Mouse (Mus musculus) kidney, adult 2 months (tissue): ENCODE measurements around the gene Edem3. TPM values are rescaled to one million over a fixed set of nuclear protein-coding genes. Genes with fewer than 3 reads are reported as not detected.
A peak's percentile ranks its signal among the peaks of the same experiment; 100 is the strongest.

Experiments used
- DNase-seq: peaks from one replicate; pipeline ENCODE4 v3.0.0; 2021
- H3K27ac ChIP-seq: fragments of 200-500 bp; 2 replicates; pipeline ENCODE4 v1.5.1; 2012; ENCODE audit warnings: low read depth, low read length, control low read depth, inconsistent platforms; ENCODE audit not compliant: insufficient read depth
- H3K27me3 ChIP-seq: fragments of 200-500 bp; replicated peaks from 2 replicates; pipeline ENCODE4 v1.6.1; 2012; ENCODE audit warnings: mild to moderate bottlenecking, moderate library complexity, low read length, inconsistent platforms; ENCODE audit not compliant: control insufficient read depth, insufficient read depth
- H3K36me3 ChIP-seq: fragments of 200-500 bp; 2 replicates; pipeline ENCODE4 v1.6.1; 2012; ENCODE audit warnings: mild to moderate bottlenecking, moderate library complexity, low read length, inconsistent platforms; ENCODE audit not compliant: control insufficient read depth, insufficient read depth
- H3K4me1 ChIP-seq: fragments of 200-500 bp; 2 replicates; pipeline ENCODE4 v1.6.1; 2011; ENCODE audit warnings: low read length; ENCODE audit not compliant: control insufficient read depth, insufficient read depth
- H3K4me3 ChIP-seq: fragments of 200-500 bp; 2 replicates; pipeline ENCODE4 v1.5.1; 2011; ENCODE audit warnings: mild to moderate bottlenecking, low read depth, low read length, control low read depth; ENCODE audit not compliant: insufficient read depth
- CTCF ChIP-seq: fragments of 200-500 bp; conservative IDR thresholded peaks from 2 replicates; pipeline ENCODE4 v1.5.1; 2011; ENCODE audit warnings: low read depth, mild to moderate bottlenecking, control low read depth, low read length, moderate library complexity, mixed read lengths; ENCODE audit not compliant: insufficient read depth, insufficient read length
- POLR2A ChIP-seq: fragments of 200-500 bp; IDR thresholded peaks from one replicate; pipeline ENCODE4 v1.6.1; 2011; ENCODE audit warnings: low read depth, low read length, control low read depth
- WGBS: fragments of 180-500 bp; shearing (Covaris S2); methylation state at CpG from one replicate; pipeline ENCODE4 v1.1.7; 2018; 5-methylcytosine and 5-hydroxymethylcytosine counted together
- polyA plus RNA-seq: library from polyadenylated mRNA; depleted of rRNA; stranded (reverse); fragments of >200 nt; gene quantifications from 2 replicates; pipeline ENCODE4 v1.2.3, GENCODE M21; 2012; rRNA removed

Gene Edem3
- polyA plus RNA-seq: 9.0 and 9.5 TPM in 2 replicates

DNA sequence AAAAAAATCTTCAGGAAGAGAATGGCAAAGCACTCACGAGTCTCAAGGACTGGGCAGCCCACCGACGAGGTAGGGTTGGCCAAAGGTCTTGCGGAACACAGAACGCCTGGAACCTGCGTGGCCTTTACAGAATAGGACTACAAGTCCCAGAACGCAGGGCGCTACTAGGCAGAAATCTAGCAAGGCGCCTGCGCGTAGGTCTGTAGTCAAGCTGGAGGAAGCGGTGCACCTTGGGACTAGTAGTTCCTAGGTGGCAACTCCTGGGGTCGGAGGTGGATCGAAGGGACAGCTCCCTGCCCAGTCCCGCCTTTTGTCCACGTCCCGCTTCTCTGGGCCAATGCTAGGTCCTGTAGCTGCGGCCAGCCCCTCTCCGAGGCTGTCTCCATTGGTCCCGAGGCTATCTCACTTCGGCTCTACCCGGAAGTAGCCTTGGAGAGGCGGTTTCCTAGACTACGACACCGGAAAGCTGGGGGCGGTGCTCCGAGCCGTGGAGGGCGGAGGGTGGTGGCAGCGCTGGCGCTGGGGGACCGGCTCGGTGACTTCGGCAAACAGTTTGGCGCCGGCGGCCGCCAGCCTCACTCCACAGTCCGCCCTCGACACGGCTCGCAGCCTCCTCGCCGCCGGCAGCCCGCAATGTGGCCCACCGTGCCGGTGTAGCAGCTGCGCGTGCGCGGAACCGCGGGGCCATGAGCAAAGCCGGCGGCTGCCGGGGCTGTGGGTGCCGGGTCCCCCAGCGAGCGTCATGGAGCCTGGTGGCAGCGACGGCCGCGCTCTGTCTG, at the start of gene Edem3:
Edem3 (plus strand) TSS at position 491 of the 779 bp plus-strand sequence.
- TF ChIP-seq POLR2A: peak; percentile 35
- TF ChIP-seq CTCF: no peak
- H3K4me3 ChIP-seq: peak within 1 kb of the TSS; percentile 78
- whole genome bisulfite sequencing: under 1% methylated on average over 64 of the region's 64 CpGs
- no peaks in the 10 kb centered on the region for H3K27me3 ChIP-seq
- H3K27ac ChIP-seq: peak within 1 kb of the TSS; percentile 95
- no peaks in the 10 kb centered on the region; the same call in 1 of the 2 replicates for H3K36me3 ChIP-seq
- peaks cover 12% of the 10 kb centered on the region; the same call in 1 of the 2 replicates for H3K4me1 ChIP-seq
- DNase-seq: peak; percentile 100

DNA sequence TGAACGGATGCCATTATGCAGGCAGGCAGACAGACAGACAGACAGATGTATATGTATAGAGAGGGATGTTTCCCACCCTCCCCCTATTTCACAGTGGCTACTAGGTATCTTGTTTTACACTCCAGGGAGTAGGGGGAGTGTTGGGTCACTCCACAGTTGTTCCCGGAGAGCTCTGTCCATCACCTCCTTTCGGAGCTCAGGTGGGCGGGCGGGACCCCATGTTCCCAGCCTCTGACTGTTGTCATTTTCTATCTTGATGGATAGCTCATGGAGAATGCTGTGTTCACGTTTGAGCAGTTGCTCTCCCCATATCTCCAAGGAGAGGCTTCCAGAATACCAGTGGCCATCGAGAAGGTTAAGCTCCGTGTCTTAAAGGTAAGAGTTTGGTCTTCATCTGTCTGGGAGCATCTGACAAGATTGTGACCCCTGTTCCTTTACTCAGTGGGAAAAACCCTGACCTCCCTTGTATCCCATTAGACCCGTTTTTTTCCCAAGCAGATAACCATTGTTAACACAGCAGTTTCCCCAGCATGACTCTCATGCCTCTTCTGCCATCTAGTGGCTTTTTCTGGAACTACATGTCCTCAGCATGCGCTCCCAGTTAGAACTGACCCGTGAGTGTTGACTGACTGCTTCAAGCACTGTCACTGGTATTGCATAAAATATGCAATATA, 49.3 kb upstream of the Edem3 start:
- Histone ChIP-seq H3K36me3 (no peaks in the 10 kb centered on the region), H3K27ac (no peak overlapping the region), H3K27me3 (no peaks in the 10 kb centered on the region), H3K4me1 (peaks cover 4% of the 10 kb centered on the region; the same call in 1 of the 2 replicates), H3K4me3 (no peak overlapping the region)
- TF ChIP-seq POLR2A (no peak), CTCF (peak; percentile 95)
- 35% methylated on average over 11 of the region's 11 CpGs for WGBS
- DNase-seq: peak; percentile 88

DNA sequence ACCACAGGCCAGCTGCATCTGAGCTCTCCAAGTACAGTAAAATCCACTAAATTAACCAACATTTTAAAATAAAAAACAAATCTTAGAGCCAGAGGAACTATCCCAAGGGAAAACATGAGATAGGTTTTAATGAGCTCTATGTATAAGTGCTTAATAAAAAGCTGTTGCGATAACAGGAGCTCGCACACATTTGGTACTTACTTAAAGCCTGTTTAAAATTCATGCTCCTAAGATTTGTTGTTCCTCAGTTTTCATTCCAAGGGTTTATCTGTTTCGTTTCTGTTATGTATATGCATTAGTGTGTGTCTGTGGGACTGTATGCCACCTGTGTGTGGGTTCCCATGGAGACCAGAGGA, 48.8 kb upstream of the Edem3 start:
- no peaks in the 10 kb centered on the region for H3K36me3 ChIP-seq
- WGBS: 87% methylated on average over 3 of the region's 3 CpGs
- H3K4me1 ChIP-seq: peaks cover 8% of the 10 kb centered on the region; the same call in 1 of the 2 replicates

DNA sequence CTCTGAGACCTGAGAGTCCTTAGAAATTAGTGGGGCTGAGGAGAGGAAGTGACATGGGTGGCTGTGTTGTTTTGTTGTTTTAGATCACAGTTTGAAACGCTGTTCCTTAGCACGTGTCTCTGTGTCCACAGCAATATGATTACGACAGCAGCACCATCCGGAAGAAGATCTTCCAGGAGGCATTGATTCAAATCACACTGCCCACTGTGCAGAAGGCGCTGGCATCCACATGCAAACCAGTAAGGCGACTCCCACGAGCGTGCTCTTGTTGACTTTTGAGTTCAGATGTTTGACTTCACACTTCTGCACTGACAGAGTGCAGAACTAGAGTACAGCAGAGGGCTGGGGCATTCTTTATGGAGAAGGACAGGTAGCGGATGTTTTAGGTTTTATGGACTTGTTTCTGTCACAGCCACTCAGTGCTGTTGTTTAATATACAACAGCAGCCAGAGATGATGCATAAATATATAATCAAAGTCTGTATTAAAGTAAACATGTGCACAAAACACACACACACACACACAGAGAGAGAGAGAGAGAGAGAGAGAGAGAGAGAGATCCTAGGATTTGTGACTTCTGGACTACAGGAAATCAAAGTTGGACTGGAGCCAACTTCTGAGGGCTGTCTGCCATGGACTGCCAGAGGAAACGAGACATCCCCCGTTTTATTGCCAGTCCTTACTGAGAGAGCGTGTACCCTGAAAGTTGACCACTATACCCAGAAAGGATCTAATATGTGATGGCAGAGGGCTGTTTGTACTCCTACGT, 46.0 kb upstream of the Edem3 start:
- Histone ChIP-seq H3K27me3 (no peaks in the 10 kb centered on the region), H3K27ac (no peak overlapping the region), H3K4me1 (peaks cover 8% of the 10 kb centered on the region; the same call in 1 of the 2 replicates), H3K4me3 (no peak overlapping the region), H3K36me3 (no peaks in the 10 kb centered on the region)
- no peak for TF ChIP-seq CTCF
- TF ChIP-seq POLR2A: no peak
- DNase-seq: peak; percentile 68
- 33% methylated on average over 13 of the region's 13 CpGs for WGBS

More for the DNA sequence above, 48.8 kb upstream of the Edem3 start:
- DNase-seq: no peak
- Histone ChIP-seq H3K4me3 (no peak overlapping the region), H3K27me3 (no peaks in the 10 kb centered on the region), H3K27ac (no peak overlapping the region)
- TF ChIP-seq POLR2A (no peak), CTCF (no peak)

DNA sequence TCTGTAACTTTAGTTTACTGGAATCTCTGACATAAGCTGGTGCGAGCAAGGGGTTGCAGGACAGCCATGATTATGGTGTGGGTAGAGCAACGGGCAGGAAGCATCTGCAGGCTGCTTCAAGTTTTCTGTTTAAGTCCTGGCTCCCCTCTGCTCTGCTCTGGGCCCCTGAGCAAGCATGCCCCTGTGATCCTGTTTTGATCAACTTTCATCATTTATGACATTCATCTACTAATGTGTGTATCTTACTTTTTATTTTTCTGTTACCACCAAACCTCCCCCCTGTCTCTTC, 45.5 kb upstream of the Edem3 start:
- H3K27ac ChIP-seq: no peak overlapping the region
- peaks cover 8% of the 10 kb centered on the region; the same call in 1 of the 2 replicates for H3K4me1 ChIP-seq
- no peaks in the 10 kb centered on the region for H3K36me3 ChIP-seq
- DNase-seq: no peak
- no peak overlapping the region for H3K4me3 ChIP-seq
- WGBS: 41% methylated on average over 2 of the region's 2 CpGs
- TF ChIP-seq POLR2A: no peak
- TF ChIP-seq CTCF: no peak
- no peaks in the 10 kb centered on the region for H3K27me3 ChIP-seq

DNA sequence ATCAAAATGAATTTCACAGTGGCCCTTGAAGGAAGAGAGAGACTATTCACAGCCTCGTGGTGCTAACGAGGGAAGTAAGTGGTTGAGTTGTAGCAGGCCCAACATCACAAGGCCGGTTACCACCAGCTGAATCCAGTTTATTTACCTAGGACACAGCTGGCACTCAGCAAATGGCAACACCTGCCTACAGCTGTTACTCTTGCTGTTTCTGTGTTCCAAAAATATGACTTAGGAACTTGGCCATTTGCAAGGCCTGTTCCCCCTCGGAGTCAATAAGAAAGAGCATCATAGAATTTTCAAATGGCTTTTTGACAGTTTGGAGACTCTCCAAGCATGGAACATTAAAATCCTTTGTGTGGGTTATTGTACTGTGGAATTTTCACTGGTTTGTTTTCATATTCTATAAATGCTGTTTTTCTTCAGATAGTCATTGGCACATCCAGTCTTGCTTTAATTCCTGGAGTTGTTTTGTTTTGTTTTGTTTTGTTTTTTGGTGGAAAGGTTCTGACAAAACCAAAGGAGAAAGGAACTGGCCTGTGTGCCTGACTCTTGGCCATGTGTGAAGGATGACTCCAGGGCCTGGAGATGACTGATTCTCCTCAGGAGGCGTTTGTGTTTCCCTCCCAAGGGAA, 44.6 kb upstream of the Edem3 start:
- DNase-seq: peak; percentile 54
- no peak overlapping the region for H3K27ac ChIP-seq
- TF ChIP-seq POLR2A (no peak), CTCF (no peak)
- WGBS: 63% methylated on average over 5 of the region's 5 CpGs
- H3K4me3 ChIP-seq: no peak overlapping the region
- peaks cover 10% of the 10 kb centered on the region; the same call in 1 of the 2 replicates for H3K4me1 ChIP-seq
- H3K36me3 ChIP-seq: no peaks in the 10 kb centered on the region
- H3K27me3 ChIP-seq: no peaks in the 10 kb centered on the region
